In genomic region chr2:25333569-25333968, GRCm38 (mm10) we compare ENCODE assay signal across 10 mouse cellular contexts. TPM values are rescaled to one million over a fixed set of nuclear protein-coding genes. Genes with fewer than 3 reads are reported as not detected.
DNase-seq lines count a peak whose midpoint lies in the region; ATAC-seq lines count a peak whose summit lies in the region.
"Had no signal": no experiment of that assay in that cellular context is flagged by ENCODE, and none has a peak within 500 bp of the region (broad histone marks: within the 10 kb centered on the region; RNA-seq: fewer than 3 reads in every experiment).

No protein-coding gene starts in this region.

- H3K27me3 ChIP-seq in lung, embryonic 16.5 days (ENCODE audit: control insufficient read depth, insufficient read depth, low read depth, low read length): no peaks in the 10 kb centered on the region
- H3K27me3 ChIP-seq in forebrain, embryonic 11.5 days (ENCODE audit: control insufficient read depth, insufficient read depth, low read length): no peaks in the 10 kb centered on the region
- H3K27me3 ChIP-seq in limb, embryonic 13.5 days: no peaks in the 10 kb centered on the region
- H3K27me3 ChIP-seq in stomach, embryonic 14.5 days (ENCODE audit: control insufficient read depth, insufficient read depth, low read length): no peaks in the 10 kb centered on the region

- H3K4me2 ChIP-seq in lung, embryonic 16.5 days (ENCODE audit: low read depth, low read length): peak overlapping the region; percentile 82
- peak overlapping the region; percentile 81 for H3K4me2 ChIP-seq in forebrain, embryonic 11.5 days (ENCODE audit: low read depth, low read length, severe bottlenecking)
- peak overlapping the region; percentile 98 for H3K4me2 ChIP-seq in limb, embryonic 13.5 days (replicated peaks)
- peak overlapping the region; percentile 95 for H3K4me2 ChIP-seq in stomach, embryonic 14.5 days (replicated peaks; ENCODE audit: low read depth, low read length)

- no peaks in the 10 kb centered on the region for H3K9me3 ChIP-seq in lung, embryonic 16.5 days (ENCODE audit: control insufficient read depth, low read length)
- no peaks in the 10 kb centered on the region for H3K9me3 ChIP-seq in forebrain, embryonic 11.5 days (ENCODE audit: control insufficient read depth, low read length)
- H3K9me3 ChIP-seq in limb, embryonic 13.5 days: no peaks in the 10 kb centered on the region
- no peaks in the 10 kb centered on the region for H3K9me3 ChIP-seq in stomach, embryonic 14.5 days (ENCODE audit: control insufficient read depth, low read depth, low read length)

- 76% methylated on average over 2 of the region's 2 CpGs for WGBS in lung, embryonic 16.5 days
- WGBS in forebrain, embryonic 11.5 days: 83% methylated on average over 2 of the region's 2 CpGs
- WGBS in limb, embryonic 13.5 days: 79% methylated on average over 2 of the region's 2 CpGs
- WGBS in stomach, embryonic 14.5 days: 76% methylated on average over 2 of the region's 2 CpGs

- no peak overlapping the region for H3K27ac ChIP-seq in lung, embryonic 16.5 days (ENCODE audit: low read length)
- no peak overlapping the region for H3K27ac ChIP-seq in forebrain, embryonic 11.5 days (ENCODE audit: low read depth, low read length)
- H3K27ac ChIP-seq in limb, embryonic 13.5 days: no peak overlapping the region
- H3K27ac ChIP-seq in stomach, embryonic 14.5 days (ENCODE audit: low read length): no peak overlapping the region

- no peak for ATAC-seq in lung, embryonic 16.5 days (ENCODE audit: low read depth)
- ATAC-seq in forebrain, embryonic 11.5 days (replicated peaks; ENCODE audit: low FRiP score): no peak
- no peak for ATAC-seq in limb, embryonic 13.5 days (ENCODE audit: low FRiP score, low read depth)
- no peak for ATAC-seq in stomach, embryonic 14.5 days (ENCODE audit: insufficient number of reproducible peaks, insufficient read depth, low FRiP score, low read depth)

- H3K4me3 ChIP-seq in lung, embryonic 16.5 days (ENCODE audit: low read length): peak overlapping the region; percentile 92
- peak overlapping the region; percentile 91 for H3K4me3 ChIP-seq in forebrain, embryonic 11.5 days (ENCODE audit: low read depth, low read length)
- peak overlapping the region; percentile 92 for H3K4me3 ChIP-seq in limb, embryonic 13.5 days
- H3K4me3 ChIP-seq in stomach, embryonic 14.5 days (ENCODE audit: low read depth, low read length): peak overlapping the region; percentile 95

- no peak for DNase-seq in lung, adult 18-20 months
- DNase-seq in forebrain, embryonic 11.5 days (ENCODE audit: low spot score): peak; percentile 44
- DNase-seq in thymus, postnatal 4 days: no peak
- DNase-seq in MN1 (ENCODE audit: low spot score): no peak
- no peak for DNase-seq in cerebellum, postnatal 25 days
- DNase-seq: thymus, adult 18-20 months had no signal

- H3K36me3 ChIP-seq in lung, embryonic 16.5 days (ENCODE audit: control insufficient read depth, insufficient read depth, low read length): peaks cover 19% of the 10 kb centered on the region
- peaks cover 3% of the 10 kb centered on the region; the same call in 1 of the 2 replicates for H3K36me3 ChIP-seq in forebrain, embryonic 11.5 days (ENCODE audit: control insufficient read depth, insufficient read depth, low read length)
- H3K36me3 ChIP-seq in limb, embryonic 13.5 days: peaks cover 49% of the 10 kb centered on the region
- H3K36me3 ChIP-seq in stomach, embryonic 14.5 days (ENCODE audit: control insufficient read depth, insufficient read depth, low read length): peaks cover 38% of the 10 kb centered on the region

- peaks cover 12% of the 10 kb centered on the region for H3K4me1 ChIP-seq in lung, embryonic 16.5 days (replicated peaks; ENCODE audit: control insufficient read depth, insufficient read depth, low read length)
- H3K4me1 ChIP-seq in forebrain, embryonic 11.5 days (replicated peaks; ENCODE audit: control insufficient read depth, insufficient read depth, low read length): peaks cover 6% of the 10 kb centered on the region; the same call in 1 of the 2 replicates
- H3K4me1 ChIP-seq in limb, embryonic 13.5 days: peaks cover 20% of the 10 kb centered on the region
- H3K4me1 ChIP-seq in stomach, embryonic 14.5 days (ENCODE audit: control insufficient read depth, insufficient read depth, low read length): peaks cover 15% of the 10 kb centered on the region

- H3K9ac ChIP-seq in lung, embryonic 16.5 days (ENCODE audit: low read length): peak overlapping the region; percentile 93
- peak overlapping the region; percentile 86 for H3K9ac ChIP-seq in forebrain, embryonic 11.5 days (ENCODE audit: low read length)
- H3K9ac ChIP-seq in limb, embryonic 13.5 days: peak overlapping the region; percentile 88
- H3K9ac ChIP-seq in stomach, embryonic 14.5 days (replicated peaks; ENCODE audit: low read depth, low read length): peak overlapping the region; percentile 81; the same call in 1 of the 2 replicates

RNA-seq across cellular contexts. Expression of gene Man1b1, which starts 1.4 kb away (rescaled TPM):
- polyA plus RNA-seq in lung, embryonic 16.5 days (2015; fragmentation: Nextera tagmentation; extraction: Ambion mirVana): 47.8 and 57.4 TPM in 2 replicates
- polyA plus RNA-seq in forebrain, embryonic 11.5 days (2014; fragmentation: Nextera tagmentation; extraction: Ambion mirVana): 75.7 and 77.8 TPM in 2 replicates
- 54.5 and 60.2 TPM in 2 replicates for polyA plus RNA-seq in limb, embryonic 13.5 days (2015; fragmentation: Nextera tagmentation; extraction: Ambion mirVana)
- polyA plus RNA-seq in stomach, embryonic 14.5 days (2014; fragmentation: Nextera tagmentation; extraction: Ambion mirVana): 98.7 and 111 TPM in 2 replicates

RNA-seq across cellular contexts. Expression of gene Grin1, which starts 14.6 kb away (rescaled TPM):
- polyA plus RNA-seq in lung, embryonic 16.5 days (2015; fragmentation: Nextera tagmentation; extraction: Ambion mirVana): 0.44 and 0.84 TPM in 2 replicates
- polyA plus RNA-seq in forebrain, embryonic 11.5 days (2014; fragmentation: Nextera tagmentation; extraction: Ambion mirVana): 1.7 and 2.1 TPM in 2 replicates
- 0.61 and 0.97 TPM in 2 replicates for polyA plus RNA-seq in limb, embryonic 13.5 days (2015; fragmentation: Nextera tagmentation; extraction: Ambion mirVana)
- polyA plus RNA-seq in stomach, embryonic 14.5 days (2014; fragmentation: Nextera tagmentation; extraction: Ambion mirVana): 1.8 and 3.2 TPM in 2 replicates
- polyA plus RNA-seq: activated CD4-positive, CD25-positive, alpha-beta regulatory T cell, adult 4 months had no signal

RNA-seq across cellular contexts. Expression of gene Dpp7, which starts 22.6 kb away (rescaled TPM):
- 15.9 and 18.9 TPM in 2 replicates for polyA plus RNA-seq in lung, embryonic 16.5 days (2015; fragmentation: Nextera tagmentation; extraction: Ambion mirVana)
- 20.1 and 20.5 TPM in 2 replicates for polyA plus RNA-seq in forebrain, embryonic 11.5 days (2014; fragmentation: Nextera tagmentation; extraction: Ambion mirVana)
- 21.3 and 24.7 TPM in 2 replicates for polyA plus RNA-seq in limb, embryonic 13.5 days (2015; fragmentation: Nextera tagmentation; extraction: Ambion mirVana)
- polyA plus RNA-seq in stomach, embryonic 14.5 days (2014; fragmentation: Nextera tagmentation; extraction: Ambion mirVana): 16.8 and 19.5 TPM in 2 replicates

RNA-seq across cellular contexts. Expression of gene Uap1l1, which starts 31.9 kb away (rescaled TPM):
- 18.8 and 20.2 TPM in 2 replicates for polyA plus RNA-seq in lung, embryonic 16.5 days (2015; fragmentation: Nextera tagmentation; extraction: Ambion mirVana)
- 3.1 and 5.4 TPM in 2 replicates for polyA plus RNA-seq in forebrain, embryonic 11.5 days (2014; fragmentation: Nextera tagmentation; extraction: Ambion mirVana)
- 11.3 and 13.2 TPM in 2 replicates for polyA plus RNA-seq in limb, embryonic 13.5 days (2015; fragmentation: Nextera tagmentation; extraction: Ambion mirVana)
- 21.9 and 27.2 TPM in 2 replicates for polyA plus RNA-seq in stomach, embryonic 14.5 days (2014; fragmentation: Nextera tagmentation; extraction: Ambion mirVana)

RNA-seq across cellular contexts. Expression of gene Sapcd2, which starts 38.6 kb away (rescaled TPM):
- polyA plus RNA-seq in lung, embryonic 16.5 days (2015; fragmentation: Nextera tagmentation; extraction: Ambion mirVana): 39.0 and 39.3 TPM in 2 replicates
- 79.0 and 85.0 TPM in 2 replicates for polyA plus RNA-seq in forebrain, embryonic 11.5 days (2014; fragmentation: Nextera tagmentation; extraction: Ambion mirVana)
- 43.4 and 45.5 TPM in 2 replicates for polyA plus RNA-seq in limb, embryonic 13.5 days (2015; fragmentation: Nextera tagmentation; extraction: Ambion mirVana)
- polyA plus RNA-seq in stomach, embryonic 14.5 days (2014; fragmentation: Nextera tagmentation; extraction: Ambion mirVana): 31.3 and 36.4 TPM in 2 replicates
